Mouse (Mus musculus) thymus, adult 2 months (tissue): ENCODE results near the gene Mrtfa.

Experiments
- CTCF ChIP-seq: fragments of 200-500 bp; IDR thresholded peaks from 2 replicates; pipeline ENCODE4 v1.5.1; 2012; ENCODE audit warnings: mild to moderate bottlenecking, control low read depth, low read length, moderate library complexity, borderline replicate concordance; ENCODE audit not compliant: control insufficient read depth, poor library complexity, insufficient read depth; ENCODE audit errors: extremely low read depth
- POLR2A ChIP-seq: fragments of 200-500 bp; IDR thresholded peaks from 2 replicates; pipeline ENCODE4 v1.6.1; 2012; ENCODE audit warnings: mild to moderate bottlenecking, low read length, control low read depth, moderate library complexity; ENCODE audit not compliant: control insufficient read depth, poor library complexity, insufficient read depth; ENCODE audit errors: extremely low read depth

DNA sequence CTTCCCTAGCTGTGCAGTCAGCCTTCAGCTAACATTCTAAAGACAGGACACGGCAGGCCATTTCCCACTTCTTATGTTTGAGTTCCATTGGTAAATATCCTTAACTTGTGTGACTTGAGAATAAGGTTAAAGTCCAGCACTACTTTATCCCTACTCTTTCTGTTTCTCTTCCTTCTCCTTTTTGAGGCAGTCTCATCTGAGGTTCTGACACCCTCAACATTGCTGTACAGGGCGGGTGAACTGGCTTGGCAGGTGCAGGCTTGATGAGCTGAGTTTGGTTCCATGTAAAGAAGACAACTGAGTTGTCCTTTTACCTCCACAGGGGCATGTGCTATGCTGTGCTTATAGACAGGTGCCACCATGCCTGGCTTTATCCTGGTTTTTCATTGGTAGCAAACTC lies 207.3 kb downstream of the Mrtfa start:
- TF ChIP-seq CTCF = no peak
- TF ChIP-seq POLR2A = no peak
